Mouse (Mus musculus) heart, postnatal 0 days (tissue): ENCODE measurements at regions not wholly inside any gene's neighbourhood (a gene's known extent, or its start where the extent isn't known, plus 50 kb on each side); places are given as distances from the start of the nearest gene placed in this dataset.

Experiments used
- CTCF ChIP-seq: IDR thresholded peaks from 2 replicates; pipeline ENCODE4 v1.5.1; 2016; ENCODE audit warnings: antibody characterized with exemption, control low read depth, low read depth
- EP300 ChIP-seq: IDR thresholded peaks from 2 replicates; pipeline ENCODE4 v1.6.1; 2016; ENCODE audit warnings: antibody characterized with exemption, low read depth

DNA sequence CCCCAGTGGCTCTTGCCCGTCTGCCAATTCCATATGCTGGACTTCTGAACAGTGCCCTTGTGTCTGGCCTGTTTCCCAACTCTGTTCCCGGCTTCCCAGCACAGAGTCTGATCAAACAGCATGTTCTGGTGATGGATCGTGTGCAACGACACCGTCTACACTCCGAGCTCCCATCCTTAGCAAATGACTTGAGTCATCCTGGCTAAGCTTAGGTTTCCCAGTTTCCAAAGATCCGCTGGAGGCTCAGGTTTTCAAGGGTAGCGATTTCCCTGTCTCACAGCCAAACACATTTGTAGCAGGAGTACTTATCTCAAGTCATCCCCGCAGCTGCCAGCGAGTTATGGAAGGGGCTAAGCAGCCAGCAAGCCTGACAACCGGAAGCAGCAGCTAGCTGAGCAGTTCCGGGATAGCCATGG is 418.6 kb downstream of the Btg1 start:
- no peak for TF ChIP-seq EP300
- TF ChIP-seq CTCF = no peak
